Mouse (Mus musculus): ENCODE results near the gene Gm49711.

DNA sequence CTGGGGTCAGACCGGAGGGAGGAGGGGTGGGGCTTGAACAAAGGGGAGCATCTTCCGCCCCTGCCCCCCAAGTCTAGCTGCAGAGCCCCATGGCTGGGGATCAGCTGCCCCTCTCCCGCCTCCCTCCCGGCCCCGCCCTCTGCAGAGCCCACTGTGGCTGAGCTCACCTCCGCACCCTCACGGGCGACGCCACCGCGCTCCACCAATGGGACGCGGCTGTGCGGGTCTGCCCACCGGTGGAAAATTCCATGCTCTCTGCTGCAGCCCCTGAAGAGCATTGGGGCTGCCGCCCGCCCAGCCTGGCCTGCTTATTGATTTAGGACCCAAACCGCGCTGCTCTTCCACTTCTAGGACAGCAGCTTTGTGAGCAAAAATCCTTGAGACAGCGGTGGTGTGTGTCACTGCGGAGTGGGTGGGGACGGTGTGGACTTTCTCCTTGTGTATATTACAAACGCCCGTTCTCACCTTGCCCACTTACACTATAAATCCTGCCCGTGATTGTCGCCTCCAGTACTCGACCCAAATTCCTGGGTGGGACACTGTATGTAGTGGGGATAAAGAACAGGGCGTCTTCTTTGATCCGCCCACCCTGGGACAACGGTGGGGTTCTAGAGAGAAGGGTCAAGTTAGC, 100.5 kb downstream of the Gm49711 start:
- TF ChIP-seq TAL1 (IDR thresholded peaks at IDR 0.05; ENCODE audit: low read length) (no peak), GATA1 (IDR thresholded peaks at IDR 0.05; ENCODE audit: low read length) (no peak)

All from erythroblast, embryonic 14.5 days (primary cell).